Mouse (Mus musculus): ENCODE measurements around the gene Olfr958. TPM values are rescaled to one million over a fixed set of nuclear protein-coding genes. Genes with fewer than 3 reads are reported as not detected.

Gene Olfr958
- polyA plus RNA-seq, 1 experiment from 2014 or later = not detected

Other genes with a start within 250 kb of the Olfr958 start
- not detected in 3 replicates for gene Olfr948, start 228.0 kb downstream of the Olfr958 start, polyA plus RNA-seq (2018)
- gene Olfr951, start 166.6 kb downstream of the Olfr958 start, polyA plus RNA-seq (2018) = not detected in 3 replicates
- gene Olfr952, start 126.9 kb downstream of the Olfr958 start, polyA plus RNA-seq (2018) = not detected in 3 replicates
- not detected in 3 replicates for gene Olfr954, start 97.4 kb downstream of the Olfr958 start, polyA plus RNA-seq (2018)
- not detected in 3 replicates for gene Olfr955, start 82.1 kb downstream of the Olfr958 start, polyA plus RNA-seq (2018)
- gene Olfr44, start 60.1 kb downstream of the Olfr958 start, polyA plus RNA-seq (2018) = not detected in 3 replicates
- not detected in 3 replicates for gene Olfr957, start 38.2 kb downstream of the Olfr958 start, polyA plus RNA-seq (2018)
- gene Olfr959, start 21.5 kb upstream of the Olfr958 start, polyA plus RNA-seq (2018) = not detected in 3 replicates
- gene AW551984, start 50.3 kb upstream of the Olfr958 start, polyA plus RNA-seq (2018) = not detected in 3 replicates
- gene Olfr148, start 56.6 kb upstream of the Olfr958 start, polyA plus RNA-seq (2018) = not detected in 3 replicates
- not detected in 3 replicates for gene Olfr960, start 67.3 kb upstream of the Olfr958 start, polyA plus RNA-seq (2018)
- not detected in 3 replicates for gene Olfr961, start 91.0 kb upstream of the Olfr958 start, polyA plus RNA-seq (2018)
- not detected in 3 replicates for gene Olfr963, start 113.2 kb upstream of the Olfr958 start, polyA plus RNA-seq (2018)
- gene Olfr149, start 153.1 kb upstream of the Olfr958 start, polyA plus RNA-seq (2018) = not detected in 3 replicates
- gene Olfr965, start 157.3 kb upstream of the Olfr958 start, polyA plus RNA-seq (2018) = not detected in 3 replicates
- gene Olfr150, start 176.9 kb upstream of the Olfr958 start, polyA plus RNA-seq (2018) = not detected in 3 replicates
- gene Olfr967, start 192.2 kb upstream of the Olfr958 start, polyA plus RNA-seq (2018) = not detected in 3 replicates
- gene Olfr968, start 229.2 kb upstream of the Olfr958 start, polyA plus RNA-seq (2018) = not detected in 3 replicates
- not detected in 3 replicates for gene Olfr969, start 236.9 kb upstream of the Olfr958 start, polyA plus RNA-seq (2018)